Mouse (Mus musculus) cerebellum, adult 2 months (tissue): ENCODE data around the gene Leng1.

ENCODE experiments used
- CTCF ChIP-seq: fragments of 200-500 bp; IDR thresholded peaks from 2 replicates; pipeline ENCODE4 v1.5.1; 2011; ENCODE audit warnings: low read depth, mild to moderate bottlenecking, control low read depth, low read length, moderate library complexity, borderline replicate concordance; ENCODE audit not compliant: insufficient read depth
- POLR2A ChIP-seq: fragments of 200-500 bp; IDR thresholded peaks from 2 replicates; pipeline ENCODE4 v1.6.1; 2011; ENCODE audit warnings: low read length, control low read depth, borderline replicate concordance; ENCODE audit not compliant: insufficient read depth

DNA sequence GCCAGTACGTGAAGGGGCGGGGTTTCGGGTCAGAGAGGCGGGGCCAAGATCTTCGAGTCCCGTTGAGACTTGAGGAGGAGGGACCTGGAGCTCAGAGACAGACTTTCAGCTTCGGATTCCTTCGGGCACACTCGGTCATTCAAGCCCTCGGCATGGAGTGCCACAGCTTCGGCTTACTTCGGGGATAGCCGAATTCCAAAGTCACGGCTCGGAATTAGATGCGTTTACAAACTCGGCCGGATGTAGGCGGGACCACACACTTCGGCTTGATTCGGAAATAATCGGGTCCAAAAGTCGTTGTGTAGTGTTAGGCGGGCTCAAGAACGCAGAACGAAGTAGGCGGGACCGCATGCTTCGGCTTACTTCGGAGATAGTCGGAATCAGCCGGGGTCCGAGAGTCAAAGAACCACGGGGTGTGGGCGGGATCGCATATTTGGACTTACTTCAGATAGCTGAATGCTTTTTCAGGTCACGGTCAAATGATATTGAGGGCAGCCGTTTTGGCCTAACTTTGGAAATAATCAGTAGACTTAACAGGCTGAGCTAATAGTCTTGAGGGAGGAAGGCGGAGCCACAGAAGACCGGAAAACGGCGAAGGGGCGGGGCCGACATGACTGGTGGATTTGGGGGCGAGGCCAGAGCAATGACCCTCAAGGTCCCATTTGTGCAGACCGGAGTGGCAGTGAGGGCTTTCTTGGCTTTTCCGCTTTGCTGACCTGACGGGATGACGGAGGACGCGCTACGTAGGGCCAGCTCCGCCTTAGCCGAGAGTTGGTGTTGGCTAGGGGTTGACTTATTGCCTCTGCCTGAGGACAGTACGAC, 27.6 kb upstream of the Leng1 start, which contains the start of gene Mboat7:
- no peak for TF ChIP-seq CTCF
- peak; percentile 86; the same call in 1 of the 2 replicates for TF ChIP-seq POLR2A
